Mouse (Mus musculus) forebrain, embryonic 10.5 days (tissue): Measurements from ENCODE around the gene Ipo11. TPM values are rescaled to one million over a fixed set of nuclear protein-coding genes. Genes with fewer than 3 reads are reported as not detected.

Source experiments
- DNase-seq: peaks from one replicate; pipeline ENCODE4 v3.0.0-alpha.2; 2017; ENCODE audit warnings: low spot score; ENCODE audit errors: extremely low spot score
- H3K27ac ChIP-seq: fragments of 300-500 bp; sonication (generic); 2 replicates; pipeline ENCODE4 v1.5.1; 2016; ENCODE audit warnings: mild to moderate bottlenecking
- H3K27me3 ChIP-seq: fragments of 300-500 bp; sonication (generic); 2 replicates; pipeline ENCODE4 v1.6.1; 2016; ENCODE audit warnings: mild to moderate bottlenecking; ENCODE audit not compliant: poor library complexity, severe bottlenecking
- H3K36me3 ChIP-seq: fragments of 300-500 bp; sonication (generic); replicated peaks from 2 replicates; pipeline ENCODE4 v1.6.1; 2016; ENCODE audit warnings: mild to moderate bottlenecking, moderate library complexity
- H3K4me1 ChIP-seq: fragments of 300-500 bp; sonication (generic); 2 replicates; pipeline ENCODE4 v1.6.1; 2016
- H3K4me3 ChIP-seq: fragments of 300-500 bp; sonication (generic); 2 replicates; pipeline ENCODE4 v1.5.1; 2016; ENCODE audit warnings: mild to moderate bottlenecking, moderate library complexity
- H3K9me3 ChIP-seq: fragments of 300-500 bp; sonication (generic); 2 replicates; pipeline ENCODE4 v1.6.1; 2016; ENCODE audit warnings: mild to moderate bottlenecking, moderate library complexity
- WGBS: fragments of 180-500 bp; shearing (Covaris S2); methylation state at CpG from one replicate; pipeline ENCODE4 v1.1.7; 2016; 5-methylcytosine and 5-hydroxymethylcytosine counted together
- polyA plus RNA-seq: library from polyadenylated mRNA; unstranded; fragments of >200 nt; fragmentation: Nextera tagmentation; extraction: Ambion mirVana; gene quantifications from 2 replicates; pipeline ENCODE4 v1.2.1, GENCODE M21; 2016

Gene Ipo11
- polyA plus RNA-seq, 1 experiment from 2014 or later: 108 TPM

- Histone ChIP-seq H3K36me3 (peaks cover 65% of the 10 kb centered on the region), H3K27me3 (no peaks in the 10 kb centered on the region), H3K4me1 (no peaks in the 10 kb centered on the region), H3K27ac (no peak overlapping the region), H3K9me3 (no peaks in the 10 kb centered on the region), H3K4me3 (no peak overlapping the region)
- WGBS: 95% methylated on average over 2 of the region's 2 CpGs
- no peak for DNase-seq
Measured at GRCm38 (mm10) chr13:106887364-106887763, 49.4 kb downstream of the Ipo11 start.

DNA sequence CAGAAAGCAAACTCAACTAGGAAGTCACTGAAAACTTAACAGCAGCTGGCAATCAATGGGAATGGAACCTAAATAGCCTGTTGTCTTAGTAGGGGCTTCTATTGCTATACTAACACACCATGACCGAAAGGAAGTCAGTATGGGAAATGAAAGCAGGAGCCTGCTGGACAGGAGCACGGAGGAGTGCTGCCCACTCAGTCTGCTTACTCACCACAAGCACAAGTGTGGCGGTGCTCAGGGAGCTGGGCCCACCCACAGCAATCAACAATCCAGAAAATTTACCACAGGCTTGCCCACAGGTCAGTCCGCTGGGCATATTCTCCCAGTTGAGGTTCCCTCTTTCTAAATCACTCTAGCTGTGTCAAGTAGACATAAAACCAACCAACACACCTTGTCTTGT is 52.5 kb downstream of the Ipo11 start:
- Histone ChIP-seq H3K27ac (no peak overlapping the region), H3K4me3 (no peak overlapping the region), H3K9me3 (no peaks in the 10 kb centered on the region), H3K36me3 (peaks cover 64% of the 10 kb centered on the region), H3K4me1 (no peaks in the 10 kb centered on the region), H3K27me3 (no peaks in the 10 kb centered on the region)
- WGBS: 93% methylated on average over 4 of the region's 4 CpGs
- no peak for DNase-seq

DNA sequence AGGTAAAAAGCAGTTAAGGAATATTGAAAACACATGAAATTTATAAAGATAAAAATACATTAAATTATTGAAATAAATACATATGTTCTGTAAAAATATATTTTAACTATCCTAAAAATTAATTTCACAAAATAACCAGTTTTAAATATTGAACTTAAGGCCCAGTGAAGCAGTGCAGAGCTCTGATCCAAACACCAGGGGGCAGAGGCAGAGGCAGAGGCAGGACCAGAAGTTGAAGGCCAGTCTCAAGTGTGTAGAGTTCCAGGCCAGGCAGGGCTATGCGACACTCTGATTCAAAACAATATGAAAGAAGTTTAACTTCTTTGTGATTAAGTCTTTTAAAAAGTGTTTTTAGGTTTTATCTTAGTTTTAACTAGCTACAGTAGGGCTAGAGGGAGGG is 60.5 kb downstream of the Ipo11 start:
- no peak for DNase-seq
- Histone ChIP-seq H3K27ac (no peak overlapping the region), H3K36me3 (peaks cover 72% of the 10 kb centered on the region), H3K4me3 (no peak overlapping the region), H3K4me1 (no peaks in the 10 kb centered on the region), H3K9me3 (no peaks in the 10 kb centered on the region), H3K27me3 (no peaks in the 10 kb centered on the region)
- 100% methylated on average over 1 of the region's 1 CpGs for WGBS

DNA sequence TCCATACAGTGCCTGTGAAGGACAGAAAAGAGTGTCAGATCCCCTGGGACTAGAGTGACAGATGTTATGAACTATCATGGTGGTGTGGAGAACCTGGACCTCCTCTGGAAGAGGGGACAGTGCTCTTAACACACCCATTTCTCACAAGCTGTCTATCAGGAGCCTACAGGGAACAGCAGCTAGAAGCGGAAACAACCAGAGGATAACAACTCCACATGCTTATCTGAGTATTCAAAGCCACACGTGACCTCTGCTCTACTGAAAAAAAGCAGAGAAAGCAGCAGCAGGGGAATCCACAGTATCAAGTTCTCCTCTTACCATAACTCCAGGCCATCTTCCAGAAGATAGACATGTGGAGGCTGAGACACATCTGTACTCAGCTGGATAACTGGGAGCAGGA is 71.2 kb downstream of the Ipo11 start:
- no peak overlapping the region for H3K4me3 ChIP-seq
- no peak for DNase-seq
- no peaks in the 10 kb centered on the region for H3K4me1 ChIP-seq
- peaks cover 74% of the 10 kb centered on the region for H3K36me3 ChIP-seq
- H3K27me3 ChIP-seq: no peaks in the 10 kb centered on the region
- no peaks in the 10 kb centered on the region for H3K9me3 ChIP-seq
- WGBS: 85% methylated on average over 2 of the region's 2 CpGs
- no peak overlapping the region for H3K27ac ChIP-seq

- no peak overlapping the region for H3K27ac ChIP-seq
- no peaks in the 10 kb centered on the region for H3K9me3 ChIP-seq
- H3K4me3 ChIP-seq: no peak overlapping the region
- no peaks in the 10 kb centered on the region for H3K27me3 ChIP-seq
- no peak for DNase-seq
- 96% methylated on average over 5 of the region's 5 CpGs for WGBS
- H3K36me3 ChIP-seq: peaks cover 65% of the 10 kb centered on the region
- H3K4me1 ChIP-seq: no peaks in the 10 kb centered on the region
Measured at GRCm38 (mm10) chr13:106858779-106859178, 78.0 kb downstream of the Ipo11 start.

- H3K27ac ChIP-seq: no peak overlapping the region
- no peaks in the 10 kb centered on the region for H3K27me3 ChIP-seq
- H3K36me3 ChIP-seq: peaks cover 58% of the 10 kb centered on the region
- H3K4me3 ChIP-seq: no peak overlapping the region
- no peaks in the 10 kb centered on the region for H3K9me3 ChIP-seq
- DNase-seq: no peak
- WGBS: 93% methylated on average over 3 of the region's 3 CpGs
- H3K4me1 ChIP-seq: no peaks in the 10 kb centered on the region
Measured at GRCm38 (mm10) chr13:106856556-106856955, 80.2 kb downstream of the Ipo11 start.

GRCm38 (mm10) chr13:106847534-106847933 is 89.2 kb downstream of the Ipo11 start:
- Histone ChIP-seq H3K4me1 (no peaks in the 10 kb centered on the region), H3K36me3 (peaks cover 35% of the 10 kb centered on the region), H3K27ac (no peak overlapping the region), H3K4me3 (no peak overlapping the region), H3K9me3 (no peaks in the 10 kb centered on the region), H3K27me3 (no peaks in the 10 kb centered on the region)
- no peak for DNase-seq

DNA sequence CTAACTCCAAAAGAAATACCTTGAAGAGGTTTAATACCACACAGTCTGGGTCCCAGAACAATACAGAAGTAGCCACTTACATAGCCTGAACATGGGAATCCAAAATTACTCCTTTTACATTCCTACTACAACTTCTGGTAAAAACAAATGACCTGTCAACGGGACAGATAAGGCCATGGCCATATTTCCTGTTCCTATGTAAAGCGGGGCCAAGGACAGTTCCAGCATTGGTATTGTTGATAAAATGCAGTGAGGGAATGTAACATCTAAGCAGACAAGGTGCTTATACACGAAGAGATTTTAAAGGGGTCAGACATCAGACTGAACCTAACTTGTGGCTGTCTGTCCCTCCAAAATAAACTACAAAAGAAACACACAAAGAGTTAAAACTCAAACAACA is 91.8 kb downstream of the Ipo11 start:
- Histone ChIP-seq H3K27me3 (no peaks in the 10 kb centered on the region), H3K4me1 (no peaks in the 10 kb centered on the region), H3K4me3 (no peak overlapping the region), H3K36me3 (peaks cover 53% of the 10 kb centered on the region), H3K9me3 (no peaks in the 10 kb centered on the region), H3K27ac (no peak overlapping the region)
- DNase-seq: no peak
- whole genome bisulfite sequencing: 88% methylated on average over 3 of the region's 3 CpGs

- 92% methylated on average over 4 of the region's 4 CpGs for WGBS
- DNase-seq: no peak
- H3K27ac ChIP-seq: no peak overlapping the region
- no peaks in the 10 kb centered on the region for H3K4me1 ChIP-seq
- H3K27me3 ChIP-seq: no peaks in the 10 kb centered on the region
- no peak overlapping the region for H3K4me3 ChIP-seq
- peaks cover 59% of the 10 kb centered on the region for H3K36me3 ChIP-seq
- no peaks in the 10 kb centered on the region for H3K9me3 ChIP-seq
Measured at GRCm38 (mm10) chr13:106842542-106842941, 94.2 kb downstream of the Ipo11 start.

DNA sequence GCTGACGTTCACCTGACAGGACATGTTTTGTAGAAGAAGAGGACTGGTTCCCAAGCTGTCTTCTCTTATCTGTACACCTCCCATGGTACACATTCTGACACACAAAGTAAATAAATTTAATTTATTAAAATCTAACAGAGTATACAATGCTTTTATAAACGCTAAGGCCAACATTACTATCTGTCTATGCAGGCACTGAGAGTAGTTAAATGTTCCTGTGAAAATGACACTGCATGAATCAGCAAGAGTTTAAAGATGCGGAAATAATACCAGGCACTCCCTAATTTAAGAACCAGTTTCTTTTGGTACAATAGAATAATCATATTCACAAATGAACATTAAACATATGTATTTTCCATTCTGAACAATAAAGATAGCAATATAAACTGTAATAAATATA is 98.0 kb downstream of the Ipo11 start:
- H3K36me3 ChIP-seq: peaks cover 53% of the 10 kb centered on the region
- whole genome bisulfite sequencing: 94% methylated on average over 3 of the region's 3 CpGs
- H3K27ac ChIP-seq: no peak overlapping the region
- H3K4me3 ChIP-seq: no peak overlapping the region
- no peaks in the 10 kb centered on the region for H3K27me3 ChIP-seq
- DNase-seq: no peak
- H3K4me1 ChIP-seq: no peaks in the 10 kb centered on the region
- H3K9me3 ChIP-seq: no peaks in the 10 kb centered on the region

GRCm38 (mm10) chr13:106836527-106836879 is 100.3 kb downstream of the Ipo11 start:
- DNase-seq: no peak
- H3K27me3 ChIP-seq: no peaks in the 10 kb centered on the region
- no peaks in the 10 kb centered on the region for H3K9me3 ChIP-seq
- WGBS: 93% methylated on average over 5 of the region's 5 CpGs
- peaks cover 50% of the 10 kb centered on the region for H3K36me3 ChIP-seq
- no peak overlapping the region for H3K27ac ChIP-seq
- no peak overlapping the region for H3K4me3 ChIP-seq
- H3K4me1 ChIP-seq: no peaks in the 10 kb centered on the region

DNA sequence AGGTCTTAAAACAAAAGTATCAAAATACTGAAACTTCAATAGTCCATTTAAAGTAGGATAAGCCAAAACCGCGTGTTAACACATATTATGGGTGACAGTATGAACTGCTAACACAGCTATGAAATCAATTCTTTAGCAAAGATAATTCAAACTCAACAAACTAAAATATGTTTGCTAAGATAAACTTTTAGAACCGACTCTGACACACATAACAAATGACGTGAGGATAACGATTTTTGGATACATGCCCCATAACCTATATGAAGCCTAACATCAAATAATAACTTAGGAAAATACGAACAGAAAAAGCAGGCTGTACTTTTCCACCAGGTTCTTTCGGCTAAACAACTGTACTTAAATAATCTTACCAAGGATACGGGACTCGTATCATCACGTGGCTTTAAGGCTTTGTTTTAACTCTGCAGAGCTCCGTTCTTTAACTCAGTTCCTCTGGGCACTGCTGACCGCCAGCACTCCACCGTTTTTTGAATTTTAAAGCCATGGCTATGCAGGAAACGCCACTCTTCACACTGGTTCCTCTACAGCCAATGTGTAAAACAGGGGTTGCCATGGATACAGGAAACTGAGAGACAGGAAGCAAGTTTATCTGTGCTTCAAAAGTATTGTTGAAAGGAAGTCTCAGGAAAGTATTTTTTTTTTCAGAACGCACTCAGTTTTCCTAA is 100.8 kb downstream of the Ipo11 start:
- Histone ChIP-seq H3K9me3 (no peaks in the 10 kb centered on the region), H3K36me3 (peaks cover 49% of the 10 kb centered on the region), H3K27me3 (no peaks in the 10 kb centered on the region), H3K4me3 (no peak overlapping the region), H3K27ac (no peak overlapping the region), H3K4me1 (no peaks in the 10 kb centered on the region)
- no peak for DNase-seq
- 88% methylated on average over 15 of the region's 15 CpGs for WGBS

- Histone ChIP-seq H3K36me3 (peaks cover 44% of the 10 kb centered on the region), H3K9me3 (no peaks in the 10 kb centered on the region), H3K27me3 (no peaks in the 10 kb centered on the region), H3K4me3 (no peak overlapping the region), H3K27ac (no peak overlapping the region), H3K4me1 (no peaks in the 10 kb centered on the region)
- DNase-seq: no peak
- 77% methylated on average over 6 of the region's 6 CpGs for WGBS
Measured at GRCm38 (mm10) chr13:106830029-106830428, 106.7 kb downstream of the Ipo11 start.
